Mouse (Mus musculus): ENCODE results near the gene Ttc39b.

DNA sequence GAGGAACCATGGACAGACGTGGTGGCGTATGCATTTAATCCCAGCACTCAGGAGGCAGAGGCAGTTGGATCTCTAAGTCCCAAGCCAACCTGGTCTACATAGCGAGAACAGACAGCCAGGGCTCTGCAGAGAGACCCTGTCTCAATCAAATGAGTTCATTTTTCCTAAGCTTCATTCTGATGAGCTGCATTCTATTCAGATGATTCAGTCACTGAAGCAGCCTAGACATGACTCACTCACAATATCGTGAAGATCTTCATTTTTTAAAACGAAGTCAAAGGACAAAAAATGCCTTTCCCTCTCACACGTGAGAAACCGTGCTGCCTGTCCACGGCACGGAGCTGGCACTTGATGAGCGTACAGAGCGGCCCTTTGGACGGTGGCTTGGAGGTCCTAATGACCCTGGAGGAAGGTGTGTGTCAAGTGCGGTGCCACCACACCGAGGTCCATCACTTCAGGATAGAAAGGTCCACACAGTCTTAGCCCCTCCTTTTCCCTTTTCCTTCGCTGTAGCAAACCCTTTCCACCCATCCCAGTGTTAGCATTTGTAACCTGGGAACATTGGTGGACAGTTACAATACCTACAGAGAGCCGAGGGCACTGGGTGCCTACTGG lies 21.8 kb downstream of the Ttc39b start:
- TF ChIP-seq CTCF (IDR thresholded peaks at IDR 0.05; ENCODE audit: low read depth) = no peak
- TF ChIP-seq EP300 (IDR thresholded peaks at IDR 0.05; ENCODE audit: low read depth) = no peak

All from liver, embryonic 14.5 days (tissue).